Mouse (Mus musculus) thymus, postnatal 14 days (tissue): Measurements from ENCODE around the gene Gnai2.
A peak's percentile ranks its signal among the peaks of the same experiment; 100 is the strongest.

ENCODE experiments used
- DNase-seq: peaks from one replicate; pipeline ENCODE4 v3.0.0; 2021

The Gnai2 gene

DNA sequence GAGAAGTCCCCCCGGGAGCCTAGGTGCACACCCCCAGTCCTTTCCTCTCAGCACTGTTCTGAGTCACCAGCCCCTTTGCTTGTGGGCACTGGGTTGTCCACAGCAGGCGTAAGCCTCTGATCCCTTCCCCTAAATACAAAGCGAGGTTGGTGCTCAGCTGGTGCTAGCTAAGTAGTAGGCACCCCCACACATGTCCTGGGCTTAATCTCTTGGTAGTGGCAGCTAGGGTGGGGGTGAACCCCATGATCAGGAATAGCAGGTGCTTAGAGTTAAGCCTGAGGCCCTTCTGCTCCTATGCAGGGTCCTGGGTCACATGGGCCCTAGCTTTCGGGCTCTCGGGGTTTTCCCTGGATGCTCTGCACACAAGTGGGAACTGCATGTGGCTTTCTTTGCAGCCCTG lies 22.0 kb upstream of the Gnai2 start:
- no peak for DNase-seq

GRCm38 (mm10) chr9:107654585-107654984 lies 19.4 kb upstream of the Gnai2 start:
- DNase-seq, result no peak

- no peak for DNase-seq
Measured at GRCm38 (mm10) chr9:107653474-107653873, 18.3 kb upstream of the Gnai2 start.

GRCm38 (mm10) chr9:107650708-107651481 lies 15.7 kb upstream of the Gnai2 start:
- no peak for DNase-seq

DNA sequence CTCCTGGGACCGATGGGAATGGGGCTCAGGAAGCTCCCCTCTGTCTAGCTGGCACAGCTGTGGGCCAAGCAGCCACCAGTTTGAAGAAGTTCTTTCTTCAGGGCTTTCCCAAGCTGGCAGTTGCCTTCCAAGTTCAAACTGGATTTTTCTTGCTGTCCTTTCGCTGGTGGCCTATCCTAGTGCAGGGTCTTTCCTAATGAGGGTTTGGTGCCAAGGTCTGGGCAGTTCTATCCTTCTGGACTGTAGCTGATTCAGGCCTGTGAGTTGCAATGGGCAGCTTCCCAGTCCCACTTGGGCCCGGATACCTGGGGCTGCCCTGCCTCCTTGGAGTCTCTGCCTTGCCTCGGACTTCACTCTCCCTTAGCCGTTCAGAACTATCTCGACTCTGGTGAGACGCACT lies 15.1 kb upstream of the Gnai2 start:
- no peak for DNase-seq

DNA sequence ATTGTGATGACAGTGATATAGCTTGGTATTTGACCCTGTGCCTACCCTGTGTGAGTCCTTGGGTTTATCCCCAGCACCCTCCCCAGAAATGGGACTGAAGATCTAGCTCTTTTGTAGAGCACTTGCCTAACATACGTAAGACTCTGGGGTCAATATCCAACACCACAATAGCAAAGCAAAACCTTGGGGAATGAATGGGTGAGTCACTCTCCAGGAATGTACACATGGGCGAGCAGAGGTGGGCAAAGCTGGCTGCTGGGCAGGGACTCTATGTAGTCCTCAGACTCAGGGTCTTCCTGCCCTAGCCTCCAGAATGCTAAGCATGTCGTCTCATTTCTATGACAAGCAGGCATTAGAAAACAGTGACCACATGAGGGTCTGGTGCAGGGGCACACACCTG lies 13.6 kb upstream of the Gnai2 start:
- DNase-seq, result no peak

GRCm38 (mm10) chr9:107646975-107647374 lies 11.8 kb upstream of the Gnai2 start:
- DNase-seq, result no peak

DNA sequence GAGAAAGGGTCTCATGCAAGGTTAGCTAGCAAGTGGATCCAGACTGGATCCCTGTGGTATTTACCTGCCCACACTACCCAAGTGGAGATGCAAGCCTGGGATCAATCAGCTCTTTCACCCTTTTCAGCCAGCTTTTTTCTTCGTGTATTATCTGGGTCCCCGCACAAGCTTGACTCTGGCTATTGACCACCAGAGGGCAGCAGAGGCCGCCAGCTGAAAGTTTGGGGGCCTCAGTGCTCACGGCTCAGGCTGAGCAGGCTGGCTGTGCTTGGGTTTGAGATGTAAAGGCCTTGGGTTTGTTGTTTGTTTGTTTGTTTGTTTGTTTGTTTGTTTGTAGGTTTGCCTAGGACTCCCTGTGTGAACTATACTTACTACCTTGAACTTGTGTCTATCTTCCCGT lies 10.4 kb upstream of the Gnai2 start:
- peak; percentile 85 for DNase-seq

DNA sequence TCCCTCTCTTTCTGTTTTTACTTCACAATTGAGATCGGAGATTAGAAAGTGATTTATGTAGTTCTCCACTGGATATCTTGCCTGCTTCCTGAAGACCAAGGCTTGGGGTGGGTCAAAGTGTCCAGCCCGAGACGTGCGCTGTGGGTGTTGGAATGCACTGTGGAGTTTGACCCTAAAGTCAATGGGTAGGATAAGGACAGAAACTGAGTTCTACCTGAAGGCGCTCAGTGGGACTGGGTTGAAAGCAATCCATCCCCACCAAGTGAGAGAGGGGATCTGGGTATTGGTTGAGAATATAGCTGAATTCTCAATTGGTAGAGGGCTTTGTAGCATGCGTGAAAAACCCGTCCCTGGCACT lies 10.0 kb upstream of the Gnai2 start:
- DNase-seq, result peak; percentile 20

- peak; percentile 95 for DNase-seq
Measured at GRCm38 (mm10) chr9:107644495-107645152, 9.5 kb upstream of the Gnai2 start.

DNA sequence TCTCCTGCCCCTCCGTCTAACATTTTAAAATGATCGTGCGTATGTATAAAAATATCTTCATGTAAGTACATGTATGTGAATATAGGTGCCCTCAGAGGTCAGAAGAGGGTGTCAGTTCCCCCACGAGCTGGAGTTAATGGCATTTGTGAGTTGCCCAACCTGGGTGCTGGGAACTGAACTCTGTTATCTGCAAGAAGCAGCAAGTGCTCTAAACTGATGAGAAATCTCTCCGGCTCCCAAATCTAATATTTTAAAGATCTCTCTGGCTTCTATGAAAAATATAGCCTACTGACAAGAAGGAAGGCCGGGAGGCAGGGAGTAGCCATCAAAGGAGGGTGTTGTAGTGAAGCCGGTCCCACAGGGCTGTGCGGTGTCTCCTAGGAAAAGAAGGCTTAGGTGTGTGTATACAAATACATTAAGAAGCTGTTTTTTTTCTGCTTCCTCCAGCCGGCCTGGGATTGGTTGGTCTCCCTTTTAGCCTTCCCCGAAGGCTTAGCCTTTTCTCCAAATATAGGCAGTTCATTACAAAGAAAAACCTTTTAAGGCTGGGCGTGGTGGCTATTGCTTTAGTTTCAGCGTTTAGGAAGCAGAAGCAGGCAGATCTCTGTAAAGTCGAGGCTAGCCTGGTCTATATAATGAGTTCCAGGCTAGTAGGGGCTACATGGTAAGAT lies 8.5 kb upstream of the Gnai2 start:
- DNase-seq, result no peak

GRCm38 (mm10) chr9:107641666-107642065 lies 6.5 kb upstream of the Gnai2 start:
- no peak for DNase-seq

GRCm38 (mm10) chr9:107640257-107640772 lies 5.1 kb upstream of the Gnai2 start:
- peak; percentile 63 for DNase-seq

- no peak for DNase-seq
Measured at GRCm38 (mm10) chr9:107637070-107637469, 1.9 kb upstream of the Gnai2 start.

- DNase-seq, result no peak
Measured at GRCm38 (mm10) chr9:107634406-107635278, 525 bp downstream of the Gnai2 start.

- DNase-seq, result peak; percentile 66
Measured at GRCm38 (mm10) chr9:107633661-107634405, 1.3 kb downstream of the Gnai2 start.

- DNase-seq, result peak; percentile 92
Measured at GRCm38 (mm10) chr9:107633091-107633660, 2.0 kb downstream of the Gnai2 start.

DNA sequence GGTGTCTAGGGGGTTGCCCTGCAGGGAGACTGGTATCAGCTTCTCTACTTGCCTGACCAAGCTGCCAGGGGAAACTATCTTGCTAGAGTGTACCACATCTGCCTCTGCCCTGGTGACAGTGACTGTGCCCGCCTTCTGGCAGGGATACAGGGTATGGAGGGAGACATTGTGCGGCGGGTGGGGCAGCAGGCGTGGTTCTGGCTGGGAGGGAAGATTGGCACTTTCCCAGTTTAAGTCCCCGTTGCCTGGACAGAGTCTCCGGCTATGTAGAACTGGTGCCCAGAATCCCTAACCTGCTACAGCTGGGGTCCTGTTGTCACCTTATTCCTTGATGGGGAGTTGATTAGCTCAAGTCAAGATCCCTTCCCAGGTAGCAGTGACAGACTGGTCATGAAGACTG lies 2.7 kb downstream of the Gnai2 start:
- DNase-seq, result no peak

DNA sequence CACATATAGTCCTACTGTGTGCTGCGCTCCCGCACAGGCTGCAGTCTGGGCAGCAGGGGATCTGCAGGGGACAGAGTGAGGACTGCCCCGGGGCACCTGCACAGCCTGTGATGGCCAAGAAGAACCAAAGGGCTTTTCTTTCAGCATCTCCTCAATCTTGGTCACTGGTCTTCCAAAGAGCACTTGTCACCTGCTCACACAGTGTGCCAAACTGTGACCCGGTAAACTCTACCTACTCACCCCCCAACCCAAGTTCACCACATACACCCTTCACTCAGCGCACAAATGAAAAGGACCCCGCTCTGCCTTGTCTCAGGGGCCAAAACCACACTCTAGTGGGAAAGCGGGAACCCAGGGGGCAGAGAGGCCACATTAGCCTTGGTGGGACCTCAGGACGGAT lies 3.3 kb downstream of the Gnai2 start:
- DNase-seq, result no peak

GRCm38 (mm10) chr9:107631311-107631826 lies 3.8 kb downstream of the Gnai2 start:
- no peak for DNase-seq

- no peak for DNase-seq
Measured at GRCm38 (mm10) chr9:107630576-107630975, 4.6 kb downstream of the Gnai2 start.
